Mouse (Mus musculus) liver, adult (tissue): ENCODE data around the gene Rpl23a.

ENCODE experiments used
- GATA4 ChIP-seq: IDR thresholded peaks from 2 replicates; pipeline ENCODE4 v1.6.1; 2014; ENCODE audit warnings: mild to moderate bottlenecking, low read length; ENCODE audit not compliant: insufficient replicate concordance

Rpl23a gene

GRCm38 (mm10) chr11:78163681-78164603 is 19.4 kb downstream of the Rpl23a start:
- no peak for TF ChIP-seq GATA4

- no peak for TF ChIP-seq GATA4
Measured at GRCm38 (mm10) chr11:78163045-78163444, 20.3 kb downstream of the Rpl23a start.

GRCm38 (mm10) chr11:78162504-78162903 is 20.9 kb downstream of the Rpl23a start:
- TF ChIP-seq GATA4, result no peak

GRCm38 (mm10) chr11:78161968-78162367 is 21.4 kb downstream of the Rpl23a start:
- no peak for TF ChIP-seq GATA4

- no peak for TF ChIP-seq GATA4
Measured at GRCm38 (mm10) chr11:78161169-78161568, 22.2 kb downstream of the Rpl23a start.

GRCm38 (mm10) chr11:78160675-78161074 is 22.7 kb downstream of the Rpl23a start:
- no peak for TF ChIP-seq GATA4

- TF ChIP-seq GATA4, result no peak
Measured at GRCm38 (mm10) chr11:78160171-78160570, 23.2 kb downstream of the Rpl23a start.

GRCm38 (mm10) chr11:78159557-78159956 is 23.8 kb downstream of the Rpl23a start:
- no peak for TF ChIP-seq GATA4

GRCm38 (mm10) chr11:78159096-78159495 is 24.3 kb downstream of the Rpl23a start:
- no peak for TF ChIP-seq GATA4

- TF ChIP-seq GATA4, result no peak
Measured at GRCm38 (mm10) chr11:78156156-78156699, 27.2 kb downstream of the Rpl23a start.

GRCm38 (mm10) chr11:78155674-78156073 is 27.7 kb downstream of the Rpl23a start:
- TF ChIP-seq GATA4, result no peak

GRCm38 (mm10) chr11:78153778-78154177 is 29.6 kb downstream of the Rpl23a start:
- no peak for TF ChIP-seq GATA4

- TF ChIP-seq GATA4, result no peak
Measured at GRCm38 (mm10) chr11:78152299-78153231, 30.8 kb downstream of the Rpl23a start.

- no peak for TF ChIP-seq GATA4
Measured at GRCm38 (mm10) chr11:78151161-78151560, 32.2 kb downstream of the Rpl23a start.
